Mouse (Mus musculus): ENCODE data around the gene Hsp90ab1. TPM values are rescaled to one million over a fixed set of nuclear protein-coding genes. Genes with fewer than 3 reads are reported as not detected.

Gene Hsp90ab1
- total RNA-seq, 2 experiments from 2014 or later: 1,454 to 1,586 TPM

DNA sequence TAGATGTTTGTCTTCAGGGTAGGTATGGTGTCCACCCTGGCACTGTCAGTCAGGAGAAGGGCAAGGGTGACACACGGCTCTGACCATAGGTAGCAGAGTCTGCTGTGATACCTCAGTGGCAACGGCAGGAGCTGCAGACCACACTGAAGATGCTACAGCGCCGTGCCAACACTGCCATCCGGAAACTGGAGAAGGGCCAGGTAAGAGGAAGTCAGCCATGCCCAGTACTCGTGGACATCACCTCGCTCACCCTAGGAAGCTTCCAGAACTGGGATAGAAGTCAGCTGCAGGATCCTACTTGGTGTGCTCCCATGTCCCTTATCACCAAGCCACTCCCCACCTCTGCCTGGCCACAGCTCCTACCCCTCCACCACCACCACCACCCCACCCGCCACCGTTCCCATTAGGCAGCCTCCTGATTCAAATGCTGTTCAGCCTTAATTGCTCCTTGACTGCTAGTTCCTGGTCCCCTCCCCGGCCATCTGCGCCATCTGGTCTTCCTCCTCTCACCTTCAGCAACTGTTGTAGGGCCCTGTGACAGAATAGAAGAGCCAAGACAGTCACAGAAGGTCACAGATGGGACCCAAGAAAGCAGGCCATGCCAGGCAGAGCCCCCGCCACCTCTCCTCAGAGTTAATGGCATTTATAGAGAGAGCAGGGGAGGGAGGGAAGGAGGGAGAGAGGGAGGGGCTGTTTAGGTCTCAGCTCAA is 54.1 kb downstream of the Hsp90ab1 start:
- DNase-seq (ENCODE audit: low spot score in 2 of 2): no peak
- intact Hi-C loops (cut with DNase I): no loop called here

Other genes with a start within 250 kb of the Hsp90ab1 start
- 10 to 100 TPM; 49.5 to 49.7 TPM for gene Cdc5l, start 139.5 kb downstream of the Hsp90ab1 start, total RNA-seq (2021)
- 1 to 10 TPM; 4.9 to 6.0 TPM for gene Spats1, start 97.9 kb downstream of the Hsp90ab1 start, total RNA-seq (2021)
- gene Aars2, start 66.4 kb downstream of the Hsp90ab1 start, total RNA-seq (2021): 10 to 100 TPM; 23.0 to 24.4 TPM
- gene Tcte1, start 49.8 kb downstream of the Hsp90ab1 start, total RNA-seq (2021): 1 to 10 TPM in 1 of 2 experiments, under 1 TPM in 1; 0.68 to 1.1 TPM
- gene Tmem151b, start 23.6 kb downstream of the Hsp90ab1 start, total RNA-seq (2021): 100 to 1,000 TPM; 114 to 120 TPM
- 1 to 10 TPM; 1.8 to 2.0 TPM for gene Nfkbie, start 17.6 kb downstream of the Hsp90ab1 start, total RNA-seq (2021)
- 10 to 100 TPM; 41.6 to 46.1 TPM for gene Slc35b2, start 9.4 kb downstream of the Hsp90ab1 start, total RNA-seq (2021)
- gene Slc29a1, start 26.3 kb upstream of the Hsp90ab1 start, total RNA-seq (2021): 10 to 100 TPM; 21.0 to 24.4 TPM
- gene Mymx, start 28.8 kb upstream of the Hsp90ab1 start, total RNA-seq (2021): not detected
- 1 to 10 TPM in 1 of 2 experiments, under 1 TPM in 1; 0.13 to 1.6 TPM for gene Capn11, start 86.1 kb upstream of the Hsp90ab1 start, total RNA-seq (2021)
- gene Mrpl14, start 113.1 kb upstream of the Hsp90ab1 start, total RNA-seq (2021): 10 to 100 TPM; 42.9 to 46.3 TPM
- gene Tmem63b, start 113.6 kb upstream of the Hsp90ab1 start, total RNA-seq (2021): 100 to 1,000 TPM; 220 to 225 TPM
- under 1 TPM in 1 of 2 experiments, not detected in 1; 0.77 TPM for gene 1600014C23Rik, start 160.6 kb upstream of the Hsp90ab1 start, total RNA-seq (2021)

All from left cerebral cortex, postnatal 14 days (tissue).